Mouse (Mus musculus) layer of hippocampus, adult 9-10 months (tissue): Measurements from ENCODE around the gene 2900011O08Rik.
"Not testable (repeated sequence)": the region's sequence is repeated elsewhere in the genome, so short reads cannot be mapped to it uniquely, and the experiment has no call there.

Experiments used
- DNase-seq: peaks from one replicate; pipeline ENCODE4 v3.0.0; 2022; ENCODE audit warnings: low spot score

2900011O08Rik gene

GRCm38 (mm10) chr16:14066571-14066970 is 80.2 kb downstream of the 2900011O08Rik start:
- not testable (repeated sequence) for DNase-seq

- DNase-seq, result not testable (repeated sequence)
Measured at GRCm38 (mm10) chr16:14068701-14069100, 82.3 kb downstream of the 2900011O08Rik start.

- no peak for DNase-seq
Measured at GRCm38 (mm10) chr16:14070471-14071169, 84.2 kb downstream of the 2900011O08Rik start.

- no peak for DNase-seq
Measured at GRCm38 (mm10) chr16:14082925-14083324, 96.5 kb downstream of the 2900011O08Rik start.

GRCm38 (mm10) chr16:14088249-14088648 is 101.8 kb downstream of the 2900011O08Rik start:
- no peak for DNase-seq

GRCm38 (mm10) chr16:14089296-14089695 is 102.9 kb downstream of the 2900011O08Rik start:
- DNase-seq, result no peak

- DNase-seq, result no peak
Measured at GRCm38 (mm10) chr16:14091771-14092170, 105.4 kb downstream of the 2900011O08Rik start.

- DNase-seq, result no peak
Measured at GRCm38 (mm10) chr16:14105891-14106290, 119.5 kb downstream of the 2900011O08Rik start.

GRCm38 (mm10) chr16:14109651-14110230 is 123.3 kb downstream of the 2900011O08Rik start:
- no peak for DNase-seq

- DNase-seq, result no peak
Measured at GRCm38 (mm10) chr16:14110922-14111321, 124.5 kb downstream of the 2900011O08Rik start.

GRCm38 (mm10) chr16:14112133-14112532 is 125.7 kb downstream of the 2900011O08Rik start:
- DNase-seq, result no peak

GRCm38 (mm10) chr16:14112742-14113141 is 126.3 kb downstream of the 2900011O08Rik start:
- no peak for DNase-seq

- DNase-seq, result no peak
Measured at GRCm38 (mm10) chr16:14117299-14117698, 130.9 kb downstream of the 2900011O08Rik start.

GRCm38 (mm10) chr16:14120941-14121340 is 134.5 kb downstream of the 2900011O08Rik start:
- no peak for DNase-seq

- DNase-seq, result no peak
Measured at GRCm38 (mm10) chr16:14121563-14121962, 135.2 kb downstream of the 2900011O08Rik start.

- no peak for DNase-seq
Measured at GRCm38 (mm10) chr16:14122586-14122985, 136.2 kb downstream of the 2900011O08Rik start.

- DNase-seq, result no peak
Measured at GRCm38 (mm10) chr16:14123901-14124300, 137.5 kb downstream of the 2900011O08Rik start.

GRCm38 (mm10) chr16:14124709-14125108 is 138.3 kb downstream of the 2900011O08Rik start:
- DNase-seq, result no peak

- DNase-seq, result no peak
Measured at GRCm38 (mm10) chr16:14125253-14125652, 138.8 kb downstream of the 2900011O08Rik start.

GRCm38 (mm10) chr16:14128977-14129376 is 142.6 kb downstream of the 2900011O08Rik start:
- DNase-seq, result no peak

GRCm38 (mm10) chr16:14130796-14131195 is 144.4 kb downstream of the 2900011O08Rik start:
- DNase-seq, result no peak

- DNase-seq, result no peak
Measured at GRCm38 (mm10) chr16:14131376-14131775, 145.0 kb downstream of the 2900011O08Rik start.

GRCm38 (mm10) chr16:14131838-14132237 is 145.4 kb downstream of the 2900011O08Rik start:
- DNase-seq, result no peak

GRCm38 (mm10) chr16:14135014-14135413 is 148.6 kb downstream of the 2900011O08Rik start:
- no peak for DNase-seq
